Mouse (Mus musculus): ENCODE data around the gene Cgref1. TPM values are rescaled to one million over a fixed set of nuclear protein-coding genes. Genes with fewer than 3 reads are reported as not detected.

The Cgref1 gene
- 2.2 and 3.2 TPM in 2 replicates for polyA plus RNA-seq (2016; fragmentation: Nextera tagmentation; extraction: Ambion mirVana)

- WGBS: 5% methylated on average over 44 of the region's 44 CpGs
- peak; percentile 71 for DNase-seq (ENCODE audit: low spot score)
- H3K27ac ChIP-seq (replicated peaks): peak within 1 kb of the TSS; percentile 45; the same call in 1 of the 2 replicates
- H3K4me3 ChIP-seq: peak within 1 kb of the TSS; percentile 64
- no peaks in the 10 kb centered on the region for H3K9me3 ChIP-seq
- H3K27me3 ChIP-seq (replicated peaks; ENCODE audit: low read depth, poor library complexity, severe bottlenecking): peaks cover 37% of the 10 kb centered on the region
- no peaks in the 10 kb centered on the region for H3K36me3 ChIP-seq (replicated peaks)
- H3K4me1 ChIP-seq: peaks cover 27% of the 10 kb centered on the region
Observed at GRCm38 (mm10) chr5:30944956-30945781, at the start of gene Cgref1. Gene Cgref1 (minus strand): TSS chr5:30945591.

- Histone ChIP-seq H3K9me3 (no peaks in the 10 kb centered on the region), H3K36me3 (replicated peaks) (no peaks in the 10 kb centered on the region), H3K27me3 (replicated peaks; ENCODE audit: low read depth, poor library complexity, severe bottlenecking) (no peaks in the 10 kb centered on the region), H3K4me1 (no peaks in the 10 kb centered on the region), H3K27ac (replicated peaks) (no peak overlapping the region), H3K4me3 (no peak overlapping the region)
- no peak for DNase-seq (ENCODE audit: low spot score)
- WGBS: 75% methylated on average over 3 of the region's 3 CpGs
Observed at GRCm38 (mm10) chr5:30994074-30994473, 48.7 kb upstream of the Cgref1 start.

- no peak for DNase-seq (ENCODE audit: low spot score)
- no peak overlapping the region for H3K27ac ChIP-seq (replicated peaks)
- no peaks in the 10 kb centered on the region for H3K4me1 ChIP-seq
- no peaks in the 10 kb centered on the region for H3K36me3 ChIP-seq (replicated peaks)
- no peak overlapping the region for H3K4me3 ChIP-seq
- no peaks in the 10 kb centered on the region for H3K27me3 ChIP-seq (replicated peaks; ENCODE audit: low read depth, poor library complexity, severe bottlenecking)
- H3K9me3 ChIP-seq: no peaks in the 10 kb centered on the region
- WGBS: 68% methylated on average over 5 of the region's 5 CpGs
Observed at GRCm38 (mm10) chr5:30992980-30993676, 47.7 kb upstream of the Cgref1 start.

GRCm38 (mm10) chr5:30982357-30982756 is 37.0 kb upstream of the Cgref1 start:
- DNase-seq (ENCODE audit: low spot score): no peak
- H3K4me3 ChIP-seq: no peak overlapping the region
- 21% methylated on average over 2 of the region's 2 CpGs for WGBS

GRCm38 (mm10) chr5:30974870-30975656 is 29.7 kb upstream of the Cgref1 start:
- no peaks in the 10 kb centered on the region for H3K36me3 ChIP-seq (replicated peaks)
- H3K27ac ChIP-seq (replicated peaks): no peak overlapping the region
- H3K4me1 ChIP-seq: peaks cover 11% of the 10 kb centered on the region
- no peak for DNase-seq (ENCODE audit: low spot score)
- no peaks in the 10 kb centered on the region for H3K9me3 ChIP-seq
- 79% methylated on average over 9 of the region's 9 CpGs for WGBS
- H3K27me3 ChIP-seq (replicated peaks; ENCODE audit: low read depth, poor library complexity, severe bottlenecking): 0 out of 2 replicates have a peak, but pooled peaks cover 5% of the 10 kb centered on the region
- no peak overlapping the region for H3K4me3 ChIP-seq

More at GRCm38 (mm10) chr5:30982357-30982756, 37.0 kb upstream of the Cgref1 start:
- Histone ChIP-seq H3K36me3 (replicated peaks) (no peaks in the 10 kb centered on the region), H3K27ac (replicated peaks) (no peak overlapping the region), H3K4me1 (no peaks in the 10 kb centered on the region), H3K27me3 (replicated peaks; ENCODE audit: low read depth, poor library complexity, severe bottlenecking) (no peaks in the 10 kb centered on the region), H3K9me3 (no peaks in the 10 kb centered on the region)

- 77% methylated on average over 2 of the region's 2 CpGs for WGBS
- peaks cover 11% of the 10 kb centered on the region for H3K4me1 ChIP-seq
Observed at GRCm38 (mm10) chr5:30969440-30969839, 24.0 kb upstream of the Cgref1 start.

GRCm38 (mm10) chr5:30968416-30968815 is 23.0 kb upstream of the Cgref1 start, which contains the start of gene Tcf23:
Gene Tcf23 (plus strand): TSS chr5:30968662.
- Histone ChIP-seq H3K4me1 (peaks cover 2% of the 10 kb centered on the region), H3K36me3 (replicated peaks) (no peaks in the 10 kb centered on the region), H3K27me3 (replicated peaks; ENCODE audit: low read depth, poor library complexity, severe bottlenecking) (peaks cover 16% of the 10 kb centered on the region; the same call in 1 of the 2 replicates), H3K27ac (replicated peaks) (no peak within 1 kb of the TSS), H3K9me3 (no peaks in the 10 kb centered on the region), H3K4me3 (no peak within 1 kb of the TSS)
- WGBS: 72% methylated on average over 8 of the region's 8 CpGs
- no peak for DNase-seq (ENCODE audit: low spot score)

More at GRCm38 (mm10) chr5:30969440-30969839, 24.0 kb upstream of the Cgref1 start:
- no peak overlapping the region for H3K4me3 ChIP-seq
- H3K9me3 ChIP-seq: no peaks in the 10 kb centered on the region
- peaks cover 18% of the 10 kb centered on the region; the same call in 1 of the 2 replicates for H3K27me3 ChIP-seq (replicated peaks; ENCODE audit: low read depth, poor library complexity, severe bottlenecking)
- no peak for DNase-seq (ENCODE audit: low spot score)
- H3K27ac ChIP-seq (replicated peaks): no peak overlapping the region
- no peaks in the 10 kb centered on the region for H3K36me3 ChIP-seq (replicated peaks)

- Histone ChIP-seq H3K27me3 (replicated peaks; ENCODE audit: low read depth, poor library complexity, severe bottlenecking) (peaks cover 16% of the 10 kb centered on the region; the same call in 1 of the 2 replicates), H3K36me3 (replicated peaks) (no peaks in the 10 kb centered on the region), H3K4me1 (no peaks in the 10 kb centered on the region), H3K27ac (replicated peaks) (no peak overlapping the region), H3K9me3 (no peaks in the 10 kb centered on the region), H3K4me3 (no peak overlapping the region)
- 87% methylated on average over 4 of the region's 4 CpGs for WGBS
- no peak for DNase-seq (ENCODE audit: low spot score)
Observed at GRCm38 (mm10) chr5:30966189-30966588, 20.8 kb upstream of the Cgref1 start.

- peaks cover 2% of the 10 kb centered on the region; the same call in 1 of the 2 replicates for H3K36me3 ChIP-seq (replicated peaks)
Observed at GRCm38 (mm10) chr5:30963916-30964315, 18.5 kb upstream of the Cgref1 start.

GRCm38 (mm10) chr5:30961545-30962505 is 16.4 kb upstream of the Cgref1 start:
- no peak overlapping the region for H3K4me3 ChIP-seq
- H3K27ac ChIP-seq (replicated peaks): no peak overlapping the region
- no peaks in the 10 kb centered on the region for H3K9me3 ChIP-seq
- H3K36me3 ChIP-seq (replicated peaks): peaks cover 21% of the 10 kb centered on the region
- 0 out of 2 replicates have a peak, but pooled peaks cover 8% of the 10 kb centered on the region for H3K27me3 ChIP-seq (replicated peaks; ENCODE audit: low read depth, poor library complexity, severe bottlenecking)
- no peak for DNase-seq (ENCODE audit: low spot score)
- H3K4me1 ChIP-seq: peaks cover 23% of the 10 kb centered on the region
- 81% methylated on average over 10 of the region's 10 CpGs for WGBS

More at GRCm38 (mm10) chr5:30963916-30964315, 18.5 kb upstream of the Cgref1 start:
- no peaks in the 10 kb centered on the region for H3K9me3 ChIP-seq
- 78% methylated on average over 3 of the region's 3 CpGs for WGBS
- no peak for DNase-seq (ENCODE audit: low spot score)
- H3K27me3 ChIP-seq (replicated peaks; ENCODE audit: low read depth, poor library complexity, severe bottlenecking): peaks cover 16% of the 10 kb centered on the region; the same call in 1 of the 2 replicates
- peaks cover 7% of the 10 kb centered on the region for H3K4me1 ChIP-seq
- no peak overlapping the region for H3K4me3 ChIP-seq
- H3K27ac ChIP-seq (replicated peaks): no peak overlapping the region

- WGBS: 92% methylated on average over 2 of the region's 2 CpGs
- Histone ChIP-seq H3K9me3 (no peaks in the 10 kb centered on the region), H3K4me1 (peaks cover 23% of the 10 kb centered on the region), H3K4me3 (peak overlapping the region; percentile 73), H3K36me3 (replicated peaks) (peaks cover 24% of the 10 kb centered on the region), H3K27ac (replicated peaks) (peak overlapping the region; percentile 89), H3K27me3 (replicated peaks; ENCODE audit: low read depth, poor library complexity, severe bottlenecking) (0 out of 2 replicates have a peak, but pooled peaks cover 4% of the 10 kb centered on the region)
- DNase-seq (ENCODE audit: low spot score): no peak
Observed at GRCm38 (mm10) chr5:30960814-30961213, 15.4 kb upstream of the Cgref1 start.
